Mouse (Mus musculus): Measurements from ENCODE around the gene Gm20518. TPM values are rescaled to one million over a fixed set of nuclear protein-coding genes. Genes with fewer than 3 reads are reported as not detected.
A peak's percentile ranks its signal among the peaks of the same experiment; 100 is the strongest.

The Gm20518 gene
- polyA plus RNA-seq (2012; rRNA removed), result 0.85 and 1.9 TPM in 2 replicates

GRCm38 (mm10) chr16:17891567-17891959 is at the start of gene Gm20518:
Gm20518 (minus strand) TSS chr16:17891671.
- 0 out of 2 replicates have a peak, but pooled peaks have one; percentile 50 for TF ChIP-seq POLR2A (IDR thresholded peaks at IDR 0.05; ENCODE audit: low read depth, low read length)
- no peak for TF ChIP-seq CTCF (IDR thresholded peaks at IDR 0.05; ENCODE audit: extremely low read depth, insufficient read length, insufficient replicate concordance, low read depth, low read length)
- H3K4me1 ChIP-seq (ENCODE audit: control insufficient read depth, insufficient read depth, insufficient read length, low read length), result peaks cover 17% of the 10 kb centered on the region; the same call in 1 of the 2 replicates
- peak within 1 kb of the TSS; percentile 89 for H3K4me3 ChIP-seq (ENCODE audit: low read depth, low read length)
- 1% methylated on average over 38 of the region's 38 CpGs for WGBS
- peak within 1 kb of the TSS; percentile 81 for H3K27ac ChIP-seq (ENCODE audit: insufficient read depth, low read depth, low read length)
- no peaks in the 10 kb centered on the region for H3K27me3 ChIP-seq (ENCODE audit: control insufficient read depth, insufficient read depth, low read length)
- no peaks in the 10 kb centered on the region for H3K36me3 ChIP-seq (ENCODE audit: control insufficient read depth, insufficient read depth, low read length)

- peak overlapping the region; percentile 82 for H3K27ac ChIP-seq (ENCODE audit: insufficient read depth, low read depth, low read length)
- no peaks in the 10 kb centered on the region for H3K36me3 ChIP-seq (ENCODE audit: control insufficient read depth, insufficient read depth, low read length)
- no peak overlapping the region for H3K4me3 ChIP-seq (ENCODE audit: low read depth, low read length)
- peaks cover 6% of the 10 kb centered on the region; the same call in 1 of the 2 replicates for H3K4me1 ChIP-seq (ENCODE audit: control insufficient read depth, insufficient read depth, insufficient read length, low read length)
- WGBS, result 8% methylated on average over 9 of the region's 9 CpGs
- no peaks in the 10 kb centered on the region for H3K27me3 ChIP-seq (ENCODE audit: control insufficient read depth, insufficient read depth, low read length)
- TF ChIP-seq CTCF (IDR thresholded peaks at IDR 0.05; ENCODE audit: extremely low read depth, insufficient read length, insufficient replicate concordance, low read depth, low read length) (no peak), POLR2A (IDR thresholded peaks at IDR 0.05; ENCODE audit: low read depth, low read length) (no peak)
Measured at GRCm38 (mm10) chr16:17939255-17939751, 47.8 kb upstream of the Gm20518 start.

GRCm38 (mm10) chr16:17938821-17939220 is 47.4 kb upstream of the Gm20518 start:
- no peaks in the 10 kb centered on the region for H3K27me3 ChIP-seq (ENCODE audit: control insufficient read depth, insufficient read depth, low read length)
- peak overlapping the region; percentile 82 for H3K27ac ChIP-seq (ENCODE audit: insufficient read depth, low read depth, low read length)
- 5% methylated on average over 7 of the region's 7 CpGs for WGBS
- H3K4me3 ChIP-seq (ENCODE audit: low read depth, low read length), result no peak overlapping the region
- H3K4me1 ChIP-seq (ENCODE audit: control insufficient read depth, insufficient read depth, insufficient read length, low read length), result peaks cover 6% of the 10 kb centered on the region; the same call in 1 of the 2 replicates
- TF ChIP-seq CTCF (IDR thresholded peaks at IDR 0.05; ENCODE audit: extremely low read depth, insufficient read length, insufficient replicate concordance, low read depth, low read length) (peak; percentile 88), POLR2A (IDR thresholded peaks at IDR 0.05; ENCODE audit: low read depth, low read length) (no peak)
- no peaks in the 10 kb centered on the region for H3K36me3 ChIP-seq (ENCODE audit: control insufficient read depth, insufficient read depth, low read length)

- H3K4me3 ChIP-seq (ENCODE audit: low read depth, low read length), result no peak overlapping the region
- no peaks in the 10 kb centered on the region for H3K36me3 ChIP-seq (ENCODE audit: control insufficient read depth, insufficient read depth, low read length)
- 26% methylated on average over 7 of the region's 7 CpGs for WGBS
- H3K27ac ChIP-seq (ENCODE audit: insufficient read depth, low read depth, low read length), result no peak overlapping the region
- H3K4me1 ChIP-seq (ENCODE audit: control insufficient read depth, insufficient read depth, insufficient read length, low read length), result peaks cover 6% of the 10 kb centered on the region; the same call in 1 of the 2 replicates
- no peaks in the 10 kb centered on the region for H3K27me3 ChIP-seq (ENCODE audit: control insufficient read depth, insufficient read depth, low read length)
- TF ChIP-seq POLR2A (IDR thresholded peaks at IDR 0.05; ENCODE audit: low read depth, low read length) (no peak), CTCF (IDR thresholded peaks at IDR 0.05; ENCODE audit: extremely low read depth, insufficient read length, insufficient replicate concordance, low read depth, low read length) (no peak)
Measured at GRCm38 (mm10) chr16:17938187-17938586, 46.7 kb upstream of the Gm20518 start.

GRCm38 (mm10) chr16:17936776-17937175 is 45.3 kb upstream of the Gm20518 start:
- WGBS, result 81% methylated on average over 10 of the region's 10 CpGs
- Histone ChIP-seq H3K27me3 (ENCODE audit: control insufficient read depth, insufficient read depth, low read length) (no peaks in the 10 kb centered on the region), H3K27ac (ENCODE audit: insufficient read depth, low read depth, low read length) (no peak overlapping the region), H3K4me1 (ENCODE audit: control insufficient read depth, insufficient read depth, insufficient read length, low read length) (peaks cover 6% of the 10 kb centered on the region; the same call in 1 of the 2 replicates), H3K4me3 (ENCODE audit: low read depth, low read length) (no peak overlapping the region), H3K36me3 (ENCODE audit: control insufficient read depth, insufficient read depth, low read length) (no peaks in the 10 kb centered on the region)
- no peak for TF ChIP-seq POLR2A (IDR thresholded peaks at IDR 0.05; ENCODE audit: low read depth, low read length)
- no peak for TF ChIP-seq CTCF (IDR thresholded peaks at IDR 0.05; ENCODE audit: extremely low read depth, insufficient read length, insufficient replicate concordance, low read depth, low read length)

- Histone ChIP-seq H3K36me3 (ENCODE audit: control insufficient read depth, insufficient read depth, low read length) (no peaks in the 10 kb centered on the region), H3K4me3 (ENCODE audit: low read depth, low read length) (no peak overlapping the region), H3K27me3 (ENCODE audit: control insufficient read depth, insufficient read depth, low read length) (no peaks in the 10 kb centered on the region), H3K27ac (ENCODE audit: insufficient read depth, low read depth, low read length) (no peak overlapping the region), H3K4me1 (ENCODE audit: control insufficient read depth, insufficient read depth, insufficient read length, low read length) (peaks cover 6% of the 10 kb centered on the region; the same call in 1 of the 2 replicates)
- 58% methylated on average over 3 of the region's 3 CpGs for WGBS
- TF ChIP-seq POLR2A (IDR thresholded peaks at IDR 0.05; ENCODE audit: low read depth, low read length) (no peak), CTCF (IDR thresholded peaks at IDR 0.05; ENCODE audit: extremely low read depth, insufficient read length, insufficient replicate concordance, low read depth, low read length) (no peak)
Measured at GRCm38 (mm10) chr16:17934445-17934910, 43.0 kb upstream of the Gm20518 start.

GRCm38 (mm10) chr16:17933594-17934444 is 42.3 kb upstream of the Gm20518 start:
- no peak overlapping the region for H3K27ac ChIP-seq (ENCODE audit: insufficient read depth, low read depth, low read length)
- WGBS, result 71% methylated on average over 9 of the region's 9 CpGs
- TF ChIP-seq POLR2A (IDR thresholded peaks at IDR 0.05; ENCODE audit: low read depth, low read length), result no peak
- no peak for TF ChIP-seq CTCF (IDR thresholded peaks at IDR 0.05; ENCODE audit: extremely low read depth, insufficient read length, insufficient replicate concordance, low read depth, low read length)

More at GRCm38 (mm10) chr16:17933594-17934444, 42.3 kb upstream of the Gm20518 start:
- no peaks in the 10 kb centered on the region for H3K27me3 ChIP-seq (ENCODE audit: control insufficient read depth, insufficient read depth, low read length)
- H3K36me3 ChIP-seq (ENCODE audit: control insufficient read depth, insufficient read depth, low read length), result no peaks in the 10 kb centered on the region
- no peak overlapping the region for H3K4me3 ChIP-seq (ENCODE audit: low read depth, low read length)
- peaks cover 7% of the 10 kb centered on the region; the same call in 1 of the 2 replicates for H3K4me1 ChIP-seq (ENCODE audit: control insufficient read depth, insufficient read depth, insufficient read length, low read length)
